In the genomic region with DNA sequence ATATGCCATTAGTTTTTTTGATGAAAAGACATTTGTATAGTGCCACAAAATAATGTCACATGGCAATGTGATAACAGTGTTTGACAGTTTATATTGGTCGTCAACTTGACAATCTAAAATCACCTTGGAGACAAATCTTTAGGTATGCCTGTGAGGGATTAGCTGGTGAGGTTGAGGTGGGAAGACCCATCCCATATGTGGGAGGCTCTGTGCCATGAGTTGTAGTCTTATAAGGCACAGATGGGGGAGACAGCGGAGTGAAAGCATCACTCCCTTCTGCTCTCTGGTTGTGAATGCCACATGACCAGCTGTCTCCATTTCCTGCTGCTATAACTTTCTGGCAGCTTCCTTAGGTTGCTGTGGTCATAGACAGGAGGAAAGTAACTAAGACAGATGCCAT, we compare ENCODE assay signal across 17 mouse cellular contexts.
"Had no signal": no experiment of that assay in that cellular context is flagged by ENCODE, and none has a peak within 500 bp of the region (broad histone marks: within the 10 kb centered on the region; RNA-seq: fewer than 3 reads in every experiment).

No protein-coding gene starts in this region.

- H3K36me3 ChIP-seq: lung, embryonic 15.5 days; midbrain, embryonic 13.5 days; midbrain, embryonic 15.5 days; neural tube, embryonic 12.5 days; stomach, embryonic 15.5 days had no signal

- H3K4me1 ChIP-seq: lung, embryonic 15.5 days; megakaryocyte, embryonic 14.5 days; midbrain, embryonic 13.5 days; midbrain, embryonic 15.5 days; neural tube, embryonic 12.5 days; stomach, embryonic 15.5 days had no signal

- H3K27me3 ChIP-seq: lung, embryonic 15.5 days; megakaryocyte, embryonic 14.5 days; midbrain, embryonic 13.5 days; midbrain, embryonic 15.5 days; neural tube, embryonic 12.5 days; stomach, embryonic 15.5 days had no signal

- H3K4me3 ChIP-seq: lung, embryonic 15.5 days; megakaryocyte, embryonic 14.5 days; midbrain, embryonic 13.5 days; midbrain, embryonic 15.5 days; neural tube, embryonic 12.5 days; stomach, embryonic 15.5 days had no signal

- H3K9ac ChIP-seq: lung, embryonic 15.5 days; midbrain, embryonic 13.5 days; midbrain, embryonic 15.5 days; neural tube, embryonic 12.5 days; stomach, embryonic 15.5 days had no signal

- H3K9me3 ChIP-seq: lung, embryonic 15.5 days; megakaryocyte, embryonic 14.5 days; midbrain, embryonic 13.5 days; midbrain, embryonic 15.5 days; neural tube, embryonic 12.5 days; stomach, embryonic 15.5 days had no signal

- H3K4me2 ChIP-seq: lung, embryonic 15.5 days; midbrain, embryonic 11.5 days; midbrain, embryonic 13.5 days; midbrain, embryonic 15.5 days; neural tube, embryonic 12.5 days; stomach, embryonic 15.5 days had no signal

- H3K27ac ChIP-seq: lung, embryonic 15.5 days; macrophage; midbrain, embryonic 13.5 days; midbrain, embryonic 15.5 days; neural tube, embryonic 12.5 days; stomach, embryonic 15.5 days; stomach, postnatal 0 days had no signal

- ATAC-seq: lung, postnatal 0 days; midbrain, embryonic 13.5 days; midbrain, embryonic 15.5 days had no signal

- DNase-seq: lung, adult 2 months; lung, postnatal 14 days; lung, postnatal 36 days; right cerebral cortex, postnatal 14 days; thymus, adult 2 months; thymus, postnatal 25 days; thymus, postnatal 4 days had no signal
